Mouse (Mus musculus): ENCODE measurements around the gene Cacnb3.

DNA sequence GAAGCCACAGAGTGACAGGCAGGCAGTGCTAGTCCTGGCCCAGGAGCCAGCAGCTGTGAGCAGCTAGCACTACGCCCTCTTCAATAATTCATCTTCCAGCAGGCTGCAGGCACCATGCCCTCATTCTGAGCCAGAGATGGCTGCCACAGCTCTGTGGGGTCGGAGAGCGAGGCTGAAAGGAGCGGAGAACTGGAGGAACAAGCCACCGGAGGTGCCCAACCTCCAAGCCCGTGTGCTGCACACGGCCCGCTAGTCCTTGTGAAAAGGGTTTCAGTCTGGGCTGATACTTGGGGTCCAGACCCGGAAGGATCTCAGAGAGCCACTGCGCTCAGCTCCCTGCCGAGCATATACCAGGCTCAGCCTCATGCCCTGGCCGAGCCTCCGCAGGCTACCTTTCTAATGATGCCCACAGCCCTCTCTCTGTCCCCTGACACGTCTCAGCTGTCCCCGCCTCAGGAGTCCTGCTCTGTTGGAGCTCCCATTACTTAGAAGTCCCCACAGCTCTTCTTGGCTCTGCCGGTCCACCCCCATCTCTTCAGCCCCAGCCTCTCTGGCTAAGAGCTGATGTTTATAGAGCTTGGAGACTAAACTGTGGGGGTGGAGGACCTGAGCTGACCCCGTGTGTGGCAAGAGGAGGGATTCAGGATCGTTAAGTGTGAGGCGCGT lies 1.9 kb upstream of the Cacnb3 start:
- TF ChIP-seq CTCF (conservative IDR thresholded peaks at IDR 0.05; ENCODE audit: low read length), result no peak
- no peak for TF ChIP-seq POU5F1 (IDR thresholded peaks at IDR 0.05; ENCODE audit: borderline replicate concordance, low read length)
- TF ChIP-seq NANOG (IDR thresholded peaks at IDR 0.05; ENCODE audit: borderline replicate concordance, low read length), result no peak

Data from E14TG2a.4 (cell line).